Mouse (Mus musculus) embryonic fibroblast, embryonic 13.5 days (primary cell): ENCODE measurements around the gene Epb42. TPM values are rescaled to one million over a fixed set of nuclear protein-coding genes. Genes with fewer than 3 reads are reported as not detected.
"Not testable (repeated sequence)": the region's sequence is repeated elsewhere in the genome, so short reads cannot be mapped to it uniquely, and the experiment has no call there.

ENCODE experiments used
- H3K27ac ChIP-seq: 2 replicates; pipeline ENCODE4 v1.5.1; 2012; ENCODE audit warnings: low read length, control low read depth, inconsistent platforms; ENCODE audit not compliant: insufficient read depth
- H3K4me1 ChIP-seq: 2 replicates; pipeline ENCODE4 v1.6.1; 2011; ENCODE audit warnings: low read length; ENCODE audit not compliant: control insufficient read depth, insufficient read depth
- H3K4me3 ChIP-seq: 2 replicates; pipeline ENCODE4 v1.5.1; 2011; ENCODE audit warnings: mild to moderate bottlenecking, control low read depth, low read length; ENCODE audit not compliant: insufficient read depth
- CTCF ChIP-seq: IDR thresholded peaks from 2 replicates; pipeline ENCODE4 v1.5.1; 2011; ENCODE audit warnings: mild to moderate bottlenecking, control low read depth, low read length, moderate library complexity, borderline replicate concordance; ENCODE audit not compliant: insufficient read depth
- POLR2A ChIP-seq: IDR thresholded peaks from 2 replicates; pipeline ENCODE4 v1.6.1; 2011; ENCODE audit warnings: low read depth, mild to moderate bottlenecking, control low read depth, low read length, moderate library complexity
- polyA plus RNA-seq: library from polyadenylated mRNA; stranded (reverse); fragments of >200 nt; gene quantifications from 2 replicates; pipeline ENCODE4 v1.2.4, GENCODE M21; 2011; ENCODE audit warnings: low read depth; ENCODE audit not compliant: missing spikeins, insufficient read length

The Epb42 gene
- polyA plus RNA-seq, 1 experiment = not detected

DNA sequence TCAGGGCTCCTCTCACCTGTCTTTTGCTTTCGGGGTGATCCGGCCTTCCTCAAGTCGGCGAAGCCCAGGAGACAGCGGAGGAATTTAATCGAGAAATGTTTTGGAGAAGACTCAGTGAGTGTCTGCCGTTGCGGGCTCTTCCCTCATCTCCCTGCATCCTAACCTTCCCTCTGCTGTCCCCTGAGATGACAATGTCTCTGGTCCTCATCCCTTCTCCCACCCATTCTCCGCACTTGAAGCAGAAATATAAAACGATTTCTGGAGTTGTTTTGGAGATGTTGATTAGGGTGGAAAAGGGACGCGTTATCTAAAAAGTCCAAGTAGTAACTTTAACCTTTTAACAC, 28.2 kb downstream of the Epb42 start:
- H3K4me1 ChIP-seq = no peaks in the 10 kb centered on the region
- no peak overlapping the region for H3K27ac ChIP-seq
- H3K4me3 ChIP-seq = peak overlapping the region; percentile 90
- no peak for TF ChIP-seq POLR2A
- no peak for TF ChIP-seq CTCF

DNA sequence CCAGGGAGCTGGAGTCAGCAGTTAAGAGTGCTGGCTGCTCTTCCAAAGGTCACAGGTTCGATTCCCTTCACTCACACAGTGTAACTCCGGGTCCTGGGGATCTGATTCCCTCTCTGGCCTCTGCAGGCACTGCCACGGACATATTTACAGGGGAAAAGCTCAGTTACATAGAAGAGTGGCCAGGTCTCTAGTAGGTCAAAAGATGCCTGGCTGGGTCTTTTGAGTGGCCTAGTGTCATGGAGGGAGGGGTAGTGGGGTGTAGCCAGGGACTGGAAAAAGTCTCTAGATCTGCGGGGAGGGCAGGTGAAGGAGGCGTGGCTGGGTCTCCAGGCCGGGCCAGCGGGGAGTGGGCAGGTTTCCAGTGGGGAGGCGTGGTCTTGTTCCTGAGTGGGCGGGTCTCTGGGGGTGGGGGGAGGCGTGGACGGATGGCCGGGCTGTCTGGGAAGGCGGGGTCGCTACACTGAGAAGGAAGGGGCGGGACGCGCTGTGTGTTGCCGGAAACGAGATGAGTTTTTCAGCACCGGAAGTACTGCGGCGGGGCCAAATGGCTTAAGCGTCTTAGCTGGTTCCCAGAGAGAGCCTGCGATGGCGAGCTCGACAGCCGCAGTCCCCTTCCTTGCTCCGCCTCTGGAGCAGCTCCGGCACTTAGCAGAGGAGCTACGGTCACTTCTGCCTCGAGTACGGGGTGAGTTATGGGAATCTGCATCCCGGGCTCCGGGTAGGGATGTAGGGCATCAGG, 28.8 kb downstream of the Epb42 start, which contains the start of gene Ccndbp1:
TSS of gene Ccndbp1 (plus strand) at position 479 of the 739 bp plus-strand sequence.
- TF ChIP-seq POLR2A (peak; percentile 77), CTCF (no peak)
- H3K4me1 ChIP-seq = no peaks in the 10 kb centered on the region
- H3K27ac ChIP-seq = no peak within 1 kb of the TSS
- H3K4me3 ChIP-seq = peak within 1 kb of the TSS; percentile 90

DNA sequence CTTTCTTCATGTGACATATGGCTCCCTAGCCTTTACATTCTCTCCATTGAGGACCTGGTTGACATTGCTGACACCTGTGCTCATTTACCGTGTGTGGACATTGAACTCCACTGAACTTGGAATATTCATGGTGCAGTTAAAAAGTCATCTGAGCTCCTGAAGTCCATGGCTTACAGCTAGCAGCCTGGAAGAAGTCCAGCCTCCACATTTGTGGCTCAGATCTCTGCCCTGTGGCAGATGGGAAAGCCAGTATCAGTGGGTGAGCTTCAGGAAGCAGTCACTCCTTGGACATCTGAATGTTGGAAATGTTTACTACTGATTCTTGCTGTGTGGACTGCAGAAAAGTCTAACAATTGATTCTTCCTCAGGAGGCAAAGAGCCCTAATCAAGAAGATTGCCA, 29.9 kb downstream of the Epb42 start:
- TF ChIP-seq CTCF = no peak
- TF ChIP-seq POLR2A = no peak
- Histone ChIP-seq H3K27ac (no peak overlapping the region), H3K4me3 (no peak overlapping the region), H3K4me1 (no peaks in the 10 kb centered on the region)

DNA sequence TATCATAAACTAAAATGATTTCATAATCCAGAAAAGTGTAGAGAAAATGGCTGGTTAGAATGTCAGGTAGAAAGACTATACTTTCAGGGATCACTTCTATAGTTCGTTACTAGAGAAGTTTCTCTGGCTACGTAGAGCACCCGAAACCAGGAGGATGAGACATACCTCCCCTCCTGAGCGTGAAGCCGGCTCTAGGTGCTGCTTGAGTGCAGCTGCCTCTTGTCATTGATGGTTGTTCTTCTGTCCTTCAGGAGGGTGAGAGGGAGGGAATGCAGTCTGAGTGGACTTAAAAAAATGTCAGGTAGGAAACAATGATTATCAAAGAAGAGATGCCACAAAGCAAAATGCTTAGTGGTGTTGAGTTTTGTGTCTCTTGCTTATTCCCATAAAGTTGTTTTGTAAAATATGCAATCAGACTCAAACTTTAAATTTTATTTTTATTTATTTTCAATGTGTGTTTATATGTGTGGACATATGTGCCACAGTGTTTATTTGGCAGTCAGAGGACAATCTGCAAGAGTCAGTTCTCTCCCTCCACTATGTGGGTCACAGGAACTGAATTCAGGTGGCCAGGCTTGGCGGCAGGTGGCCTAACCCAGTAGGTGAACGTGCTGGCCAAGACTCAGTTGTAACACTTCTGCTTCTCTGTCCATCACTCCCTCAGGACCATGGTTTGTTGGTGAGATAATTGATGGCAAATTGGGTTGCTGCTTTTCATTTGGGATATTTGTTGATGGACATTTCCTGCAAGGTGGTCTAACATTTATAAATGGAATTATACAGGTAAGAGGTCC, 32.7 kb downstream of the Epb42 start:
- H3K4me1 ChIP-seq = no peaks in the 10 kb centered on the region
- no peak overlapping the region for H3K27ac ChIP-seq
- H3K4me3 ChIP-seq = no peak overlapping the region
- no peak for TF ChIP-seq POLR2A
- TF ChIP-seq CTCF = no peak

DNA sequence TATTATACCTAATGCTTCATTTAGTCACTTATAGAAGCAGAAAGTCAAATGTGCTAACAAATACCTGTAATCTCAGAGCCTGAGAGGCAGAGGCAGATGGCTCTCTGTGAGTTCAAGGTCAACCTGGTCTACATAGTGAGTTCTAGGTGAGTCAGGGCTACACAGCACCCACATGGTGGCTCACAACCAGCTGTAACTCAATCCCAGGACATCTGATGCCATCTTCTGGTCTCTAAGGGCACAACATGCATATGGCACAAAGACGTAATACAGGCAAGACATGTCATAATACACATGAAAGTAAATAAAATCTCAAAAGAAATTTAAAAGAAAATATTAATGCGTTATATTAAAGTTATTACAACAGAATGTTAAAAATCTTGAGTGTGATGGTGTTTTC, 33.3 kb downstream of the Epb42 start:
- Histone ChIP-seq H3K4me1 (no peaks in the 10 kb centered on the region), H3K27ac (no peak overlapping the region), H3K4me3 (no peak overlapping the region)
- TF ChIP-seq POLR2A = no peak
- TF ChIP-seq CTCF = 0 out of 2 replicates have a peak, but pooled peaks have one; percentile 14

DNA sequence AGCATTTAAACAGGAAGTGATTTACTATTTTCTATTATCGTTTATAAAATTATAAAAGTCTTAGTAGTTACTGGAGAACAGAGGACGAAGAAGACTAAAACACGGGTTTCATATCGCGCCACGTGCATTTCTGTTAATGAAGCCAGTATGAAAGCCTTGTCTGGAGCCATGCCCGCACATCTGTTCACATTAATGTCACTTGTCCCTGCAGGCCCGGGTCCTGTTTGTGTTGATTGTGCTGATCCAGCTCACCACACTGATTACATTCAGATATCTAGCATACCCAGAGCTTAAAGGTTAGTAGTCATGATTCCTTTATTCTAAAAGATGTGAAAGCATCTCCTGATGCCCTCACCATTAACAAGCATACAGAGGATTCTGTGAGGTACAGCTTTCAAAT, 38.0 kb downstream of the Epb42 start:
- Histone ChIP-seq H3K4me1 (no peaks in the 10 kb centered on the region), H3K27ac (no peak overlapping the region), H3K4me3 (no peak overlapping the region)
- TF ChIP-seq CTCF = no peak
- TF ChIP-seq POLR2A = no peak

DNA sequence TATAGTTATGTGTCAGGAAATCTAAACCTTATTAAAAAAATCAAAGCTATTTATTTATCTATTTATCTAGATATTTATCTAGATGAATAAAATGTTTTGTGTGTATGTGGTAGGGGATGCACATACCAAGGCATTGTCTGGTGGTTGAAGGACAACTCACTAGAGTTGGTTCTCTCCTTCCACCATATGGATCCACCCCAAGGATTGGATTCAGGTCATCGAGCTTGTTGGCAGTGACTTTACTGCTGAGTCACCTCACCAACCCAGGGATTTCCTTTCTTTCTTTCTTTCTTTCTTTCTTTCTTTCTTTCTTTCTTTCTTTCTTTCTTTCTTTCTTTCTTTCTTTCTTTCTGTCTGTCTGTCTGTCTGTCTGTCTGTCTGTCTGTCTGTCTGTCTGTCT, 40.3 kb downstream of the Epb42 start:
- not testable (repeated sequence) for H3K27ac ChIP-seq, H3K4me3 ChIP-seq, H3K4me1 ChIP-seq

DNA sequence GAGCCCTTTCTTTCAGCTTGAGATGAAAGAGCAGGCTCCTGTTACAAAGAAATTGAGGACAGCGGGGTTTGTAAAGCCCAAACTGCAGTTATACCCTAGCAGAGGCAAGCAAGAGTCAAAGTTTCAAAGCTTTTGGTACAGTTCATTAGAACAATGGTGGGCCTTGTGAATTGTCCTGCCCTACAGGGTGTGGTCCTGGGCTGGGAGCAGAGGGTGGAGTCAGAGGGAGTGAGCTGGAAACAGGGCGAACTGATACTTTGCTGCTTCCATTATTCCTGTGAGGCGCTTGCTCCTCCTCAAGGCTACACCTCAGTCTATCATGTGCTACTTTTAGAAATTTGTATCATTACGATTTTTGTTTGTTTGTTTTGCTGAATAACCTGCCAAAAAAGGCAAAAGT, 45.7 kb downstream of the Epb42 start:
- no peaks in the 10 kb centered on the region for H3K4me1 ChIP-seq
- TF ChIP-seq CTCF = no peak
- no peak for TF ChIP-seq POLR2A
- H3K4me3 ChIP-seq = no peak overlapping the region
- H3K27ac ChIP-seq = no peak overlapping the region

DNA sequence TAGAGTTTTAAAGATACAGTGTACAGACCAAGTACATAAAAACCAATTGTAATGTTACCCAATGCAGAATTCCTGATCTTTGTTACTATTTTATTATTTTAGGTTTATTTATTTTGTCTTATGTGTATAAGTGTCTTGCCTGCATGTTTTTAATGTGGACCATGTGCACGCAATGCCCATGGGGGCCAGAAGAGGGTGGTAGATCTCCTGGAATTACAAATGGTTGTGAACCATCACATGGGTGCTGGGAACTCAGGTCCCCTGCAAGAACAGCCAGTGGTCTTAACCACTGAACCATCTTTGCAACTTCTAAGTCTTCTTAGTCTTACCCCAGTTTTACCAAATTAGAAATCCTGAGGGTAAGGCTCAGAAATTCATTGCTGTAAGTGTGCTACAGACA, 51.6 kb downstream of the Epb42 start:
- Histone ChIP-seq H3K4me3 (no peak overlapping the region), H3K27ac (no peak overlapping the region), H3K4me1 (peaks cover 4% of the 10 kb centered on the region)
- TF ChIP-seq CTCF = no peak

DNA sequence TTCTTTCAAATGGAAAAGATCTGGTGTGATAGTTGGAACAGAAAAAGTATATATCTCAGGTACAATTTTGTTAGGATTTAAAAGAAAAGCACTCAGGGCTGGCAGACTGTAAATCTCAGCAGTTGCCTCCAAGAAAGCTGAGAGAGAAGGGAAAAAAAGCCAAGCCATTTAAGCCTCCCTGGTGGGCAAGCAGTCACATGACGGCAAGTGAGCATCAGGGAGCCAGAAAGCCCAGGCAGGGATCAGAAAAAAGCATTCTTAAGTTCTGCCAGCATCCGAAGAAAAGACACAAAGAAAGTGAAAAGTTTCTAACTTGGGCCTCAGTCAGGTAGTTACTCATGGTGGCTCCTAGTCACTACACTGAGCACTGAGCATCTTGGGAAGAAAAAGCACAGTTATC, 53.3 kb downstream of the Epb42 start:
- Histone ChIP-seq H3K27ac (no peak overlapping the region), H3K4me1 (peaks cover 8% of the 10 kb centered on the region), H3K4me3 (no peak overlapping the region)
- no peak for TF ChIP-seq CTCF
- no peak for TF ChIP-seq POLR2A
